Mouse (Mus musculus) liver, adult 2 months (tissue): ENCODE measurements around the gene Atp9a.

Experiments used
- CTCF ChIP-seq: fragments of 200-500 bp; IDR thresholded peaks from 2 replicates; pipeline ENCODE4 v1.5.1; 2011; ENCODE audit warnings: low read depth, low read length, control low read depth
- POLR2A ChIP-seq: fragments of 200-500 bp; IDR thresholded peaks from 2 replicates; pipeline ENCODE4 v1.6.1; 2011; ENCODE audit warnings: low read length, control low read depth; ENCODE audit not compliant: insufficient read depth; ENCODE audit errors: extremely low read depth

GRCm38 (mm10) chr2:168786174-168786573, 44.0 kb upstream of the Atp9a start:
- TF ChIP-seq CTCF (no peak), POLR2A (no peak)
